Mouse (Mus musculus): ENCODE measurements around the gene Fam19a1.

DNA sequence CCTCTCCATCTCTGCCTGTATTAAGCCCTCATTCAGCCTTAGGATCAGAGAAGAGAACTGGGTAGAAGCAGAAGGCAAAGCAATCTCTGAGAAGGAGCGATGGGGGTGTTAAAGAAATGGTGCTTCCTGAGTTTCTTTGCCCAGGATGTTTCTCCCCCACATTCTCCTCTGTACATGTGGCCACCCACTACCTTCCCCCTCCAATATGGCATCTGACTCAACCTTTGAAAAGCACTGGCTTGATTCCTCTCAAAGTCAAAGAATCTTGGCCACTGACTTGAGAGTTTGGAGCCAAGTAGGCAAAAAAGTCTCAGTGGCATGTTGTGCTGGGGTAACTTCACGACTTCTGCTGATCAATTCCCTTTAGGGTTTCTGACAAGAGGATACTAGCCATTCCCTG lies 234.5 kb downstream of the Fam19a1 start:
- no peak for TF ChIP-seq CTCF (IDR thresholded peaks at IDR 0.05; ENCODE audit: extremely low read depth, insufficient read depth, insufficient read length, insufficient replicate concordance)
- no peak for TF ChIP-seq POLR2A (IDR thresholded peaks at IDR 0.05; ENCODE audit: low read depth, low read length)
